Mouse (Mus musculus): ENCODE data around the gene Usp4.

GRCm38 (mm10) chr9:108411381-108411942, 63.8 kb downstream of the Usp4 start:
- no peak for TF ChIP-seq MYOD1 (IDR thresholded peaks at IDR 0.05; ENCODE audit: control insufficient read depth in 1 of 3, insufficient read length in 2 of 3, low read depth in 2 of 3)
- no peak for TF ChIP-seq POLR2A (IDR thresholded peaks at IDR 0.05; ENCODE audit: insufficient read length, low read depth)
- TF ChIP-seq POLR2AphosphoS2 (IDR thresholded peaks at IDR 0.05; ENCODE audit: insufficient read length, low read depth), result no peak
- no peak for TF ChIP-seq TCF12 (IDR thresholded peaks at IDR 0.05; ENCODE audit: insufficient read depth, poor library complexity, severe bottlenecking)

Measured in myocyte (in vitro differentiated cells).